Mouse (Mus musculus) heart, adult 18-20 months (tissue): ENCODE data around the gene Gm10251. TPM values are rescaled to one million over a fixed set of nuclear protein-coding genes. Genes with fewer than 3 reads are reported as not detected.
"Not testable (repeated sequence)": the region's sequence is repeated elsewhere in the genome, so short reads cannot be mapped to it uniquely, and the experiment has no call there.

Experiments used
- DNase-seq, 2 experiments: peaks; one replicate each; pipeline ENCODE4 v3.0.0; 2021 to 2022; ENCODE audit warnings: mixed read lengths in 1 of 2
- long read RNA-seq, 2 experiments: library from polyadenylated mRNA; stranded (forward); transcript quantifications; one replicate each; pipeline ENCODE4 v2.0.0; 2021
- total RNA-seq, 2 experiments: library from RNA; stranded (reverse); gene quantifications; 2 replicates each; pipeline ENCODE4 v1.2.3; 2021

The Gm10251 gene
- total RNA-seq = not detected
- long read RNA-seq, experiment 1 = 0 reads
- long read RNA-seq, experiment 2 = 0 reads

- DNase-seq = not testable (repeated sequence)
Measured at GRCm38 (mm10) chr14:6684070-6684469, at the start of gene Gm10251. Gene Gm10251, minus strand, starts transcription at chr14:6684170.

- not testable (repeated sequence) for DNase-seq
Measured at GRCm38 (mm10) chr14:6720151-6720550, 36.2 kb upstream of the Gm10251 start, which contains the start of gene Gm8050. Gene Gm8050, minus strand, starts transcription at chr14:6720251.

GRCm38 (mm10) chr14:6622318-6622717 is 61.7 kb downstream of the Gm10251 start, which contains the start of gene Gm3460:
Gene Gm3460, minus strand, starts transcription at chr14:6622418.
- not testable (repeated sequence) for DNase-seq

GRCm38 (mm10) chr14:6606436-6606835 is 77.5 kb downstream of the Gm10251 start:
- peak in 1 of 2 experiments; percentile 7 for DNase-seq

GRCm38 (mm10) chr14:6605004-6605403 is 79.0 kb downstream of the Gm10251 start:
- DNase-seq = peak; percentile 0 to 4

DNA sequence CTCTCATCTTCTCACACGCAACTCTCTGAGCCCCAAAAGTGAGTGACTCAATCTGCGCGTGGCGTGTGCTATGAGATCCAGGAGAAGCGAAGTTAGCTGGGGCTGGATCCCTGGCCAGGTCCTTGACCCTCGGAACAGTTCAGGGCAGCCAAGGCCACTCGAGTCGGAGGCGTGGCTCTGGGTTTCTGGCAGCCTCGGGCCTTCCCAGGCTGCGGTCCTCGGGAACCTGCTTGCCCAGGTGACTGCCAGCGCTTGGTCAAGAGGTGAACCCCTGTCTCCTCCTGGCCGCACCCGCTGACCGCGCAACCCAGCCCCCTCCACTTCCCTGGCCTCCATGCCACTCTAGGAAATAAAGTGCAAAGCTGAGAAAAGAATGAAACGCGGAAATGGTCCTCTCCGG is 79.4 kb downstream of the Gm10251 start:
- peak; percentile 0 to 2 for DNase-seq

- not testable (repeated sequence) for DNase-seq
Measured at GRCm38 (mm10) chr14:6590513-6590912, 93.5 kb downstream of the Gm10251 start, which contains the start of gene Gm3629. Gene Gm3629, minus strand, starts transcription at chr14:6590613.

Other genes starting within 250 kb of the Gm10251 start
- gene Gm3594, start 239.6 kb downstream of the Gm10251 start, total RNA-seq = not detected
- gene Gm8356, start 146.9 kb downstream of the Gm10251 start, total RNA-seq = not detected
- under 1 TPM in 1 of 2 experiments, not detected in 1; 0.23 TPM for gene Gm3629, start 93.6 kb downstream of the Gm10251 start, total RNA-seq
- not detected for gene Gm3460, start 61.8 kb downstream of the Gm10251 start, total RNA-seq
- not detected for gene Gm8050, start 36.1 kb upstream of the Gm10251 start, total RNA-seq
- under 1 TPM; 0.49 to 0.57 TPM for gene Gm3636, start 58.2 kb upstream of the Gm10251 start, total RNA-seq
- not detected for gene Gm8362, start 90.2 kb upstream of the Gm10251 start, total RNA-seq
- not detected for gene Gm3642, start 156.1 kb upstream of the Gm10251 start, total RNA-seq
- gene Gm3667, start 205.8 kb upstream of the Gm10251 start, total RNA-seq = under 1 TPM in 1 of 2 experiments, not detected in 1; 0.31 TPM